Mouse (Mus musculus) lung, postnatal 0 days (tissue): ENCODE measurements around the gene Snx21.

Experiments used
- CTCF ChIP-seq: IDR thresholded peaks from 2 replicates; pipeline ENCODE4 v1.5.1; 2016; ENCODE audit warnings: antibody characterized with exemption, mild to moderate bottlenecking
- EP300 ChIP-seq: IDR thresholded peaks from 2 replicates; pipeline ENCODE4 v1.6.1; 2016; ENCODE audit warnings: antibody characterized with exemption, mild to moderate bottlenecking, control low read depth

DNA sequence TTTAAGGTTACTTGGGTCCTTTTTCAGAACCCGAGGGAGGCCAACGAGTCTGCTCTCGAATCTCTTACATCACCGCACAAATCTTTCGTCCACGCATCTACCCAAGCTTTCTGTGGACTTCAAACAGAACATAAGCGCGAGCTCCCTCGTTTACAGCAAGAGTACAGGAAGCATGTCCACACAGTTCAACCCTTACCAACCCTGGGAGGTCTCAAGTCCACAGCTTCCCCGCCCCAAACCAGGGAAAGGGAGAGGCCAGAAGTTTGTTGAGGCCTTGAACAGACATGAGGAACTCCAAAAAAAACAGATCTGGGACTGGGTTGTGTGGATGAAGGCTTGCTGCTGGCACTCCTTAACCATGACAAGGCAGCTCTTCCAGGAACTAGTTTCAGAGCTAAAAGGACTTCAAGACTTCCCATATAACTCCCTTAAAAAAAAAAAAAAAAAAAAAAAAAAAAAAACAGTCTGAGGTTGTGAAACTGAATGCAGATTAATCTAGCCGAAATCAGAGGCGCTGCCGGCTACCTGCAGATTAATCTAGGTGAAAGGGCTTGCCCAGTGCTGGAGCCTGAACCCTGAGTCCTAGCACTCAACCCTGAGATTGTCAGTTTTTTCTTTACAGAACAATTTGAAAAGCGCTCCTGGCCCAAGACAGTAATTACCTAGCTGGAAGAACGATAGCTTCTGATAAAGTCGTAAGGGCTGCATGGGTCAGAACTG lies 17.7 kb downstream of the Snx21 start:
- TF ChIP-seq EP300 (no peak), CTCF (no peak)
